Mouse (Mus musculus) stomach, embryonic 14.5 days (tissue): Measurements from ENCODE around the gene Efna5. TPM values are rescaled to one million over a fixed set of nuclear protein-coding genes. Genes with fewer than 3 reads are reported as not detected.

Source experiments
- ATAC-seq: fragments of 200-750 bp; cut with Nextera tagmentation; 2 replicates; pipeline ENCODE4 v1.8.0; 2017; ENCODE audit warnings: low read depth, moderate TSS enrichment; ENCODE audit not compliant: insufficient number of reproducible peaks, insufficient read depth, low FRiP score
- H3K27ac ChIP-seq: fragments of 300-500 bp; sonication (generic); 2 replicates; pipeline ENCODE4 v1.5.1; 2014; ENCODE audit warnings: mild to moderate bottlenecking, low read length, moderate library complexity, mixed read lengths
- H3K27me3 ChIP-seq: fragments of 300-500 bp; sonication (generic); 2 replicates; pipeline ENCODE4 v1.6.1; 2014; ENCODE audit warnings: low read length, control low read depth, mixed read lengths; ENCODE audit not compliant: control insufficient read depth, insufficient read depth
- H3K36me3 ChIP-seq: fragments of 300-500 bp; sonication (generic); 2 replicates; pipeline ENCODE4 v1.6.1; 2014; ENCODE audit warnings: mild to moderate bottlenecking, control low read depth, low read length, moderate library complexity, mixed read lengths; ENCODE audit not compliant: control insufficient read depth, insufficient read depth
- H3K4me1 ChIP-seq: fragments of 300-500 bp; sonication (generic); 2 replicates; pipeline ENCODE4 v1.6.1; 2014; ENCODE audit warnings: low read length, control low read depth, mixed read lengths; ENCODE audit not compliant: control insufficient read depth, insufficient read depth
- H3K4me2 ChIP-seq: fragments of 300-500 bp; sonication (generic); replicated peaks from 2 replicates; pipeline ENCODE4 v1.6.1; 2014; ENCODE audit warnings: low read depth, low read length, control low read depth
- H3K4me3 ChIP-seq: fragments of 300-500 bp; sonication (generic); 2 replicates; pipeline ENCODE4 v1.5.1; 2014; ENCODE audit warnings: low read depth, low read length, control low read depth
- H3K9ac ChIP-seq: fragments of 300-500 bp; sonication (generic); replicated peaks from 2 replicates; pipeline ENCODE4 v1.6.1; 2014; ENCODE audit warnings: low read depth, mild to moderate bottlenecking, control low read depth, low read length, moderate library complexity, mixed read lengths
- H3K9me3 ChIP-seq: fragments of 300-500 bp; sonication (generic); 2 replicates; pipeline ENCODE4 v1.6.1; 2016; ENCODE audit warnings: low read depth, low read length, control low read depth; ENCODE audit not compliant: control insufficient read depth
- WGBS: fragments of 180-500 bp; shearing (Covaris S2); extraction: QIAGEN DNeasy Blood & Tissue Kit; methylation state at CpG from one replicate; pipeline ENCODE4 v1.1.7; 2014; 5-methylcytosine and 5-hydroxymethylcytosine counted together
- polyA plus RNA-seq: library from polyadenylated mRNA; unstranded; fragments of >200 nt; fragmentation: Nextera tagmentation; extraction: Ambion mirVana; gene quantifications from 2 replicates; pipeline ENCODE4 v1.2.1, GENCODE M21; 2014

Efna5 gene
- polyA plus RNA-seq, 1 experiment from 2014 or later: 58.6 TPM

DNA sequence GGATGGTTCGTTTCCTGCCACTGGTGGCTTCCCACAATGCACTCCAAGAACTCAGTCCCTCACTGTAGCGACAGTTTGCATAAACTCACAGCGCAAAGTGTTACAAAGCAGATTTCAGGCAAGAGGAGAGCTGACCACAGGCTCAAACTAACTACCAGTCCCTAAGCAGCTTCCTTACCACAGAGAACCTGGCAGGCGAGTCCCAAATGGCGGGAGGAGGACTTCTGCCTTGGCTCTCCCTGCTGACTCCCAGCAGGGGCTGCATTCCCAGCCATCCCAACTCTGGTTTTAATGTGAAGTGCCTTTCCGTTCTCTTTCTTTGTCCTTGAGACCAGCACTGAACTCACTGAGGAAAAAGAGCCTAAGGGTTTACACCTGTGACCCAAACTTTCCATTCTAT, 195.9 kb downstream of the Efna5 start:
- Histone ChIP-seq H3K9ac (no peak overlapping the region), H3K27me3 (no peaks in the 10 kb centered on the region), H3K4me2 (no peak overlapping the region), H3K36me3 (no peaks in the 10 kb centered on the region), H3K4me3 (no peak overlapping the region), H3K9me3 (no peaks in the 10 kb centered on the region), H3K27ac (no peak overlapping the region), H3K4me1 (no peaks in the 10 kb centered on the region)
- 80% methylated on average over 6 of the region's 6 CpGs for WGBS
- ATAC-seq: no peak

DNA sequence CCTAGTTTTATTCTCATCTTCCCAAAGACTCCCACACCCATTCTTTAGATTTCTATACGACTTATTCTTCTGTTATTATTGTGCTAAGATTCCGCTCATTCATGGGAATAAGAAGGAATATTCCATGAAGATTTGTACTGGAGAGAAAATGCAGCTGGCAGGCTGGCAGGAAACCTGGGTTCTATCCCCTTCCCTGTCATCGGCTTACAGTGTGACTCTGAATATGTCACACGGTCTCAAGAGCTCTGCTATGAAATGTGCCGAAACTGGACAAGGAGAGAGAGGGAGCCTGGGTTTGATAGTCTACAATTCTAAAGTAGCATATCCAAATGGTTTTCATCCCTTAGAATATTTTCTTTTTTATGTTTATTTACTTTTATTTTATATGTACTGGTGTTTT, 198.0 kb downstream of the Efna5 start:
- H3K27ac ChIP-seq: no peak overlapping the region
- no peaks in the 10 kb centered on the region for H3K9me3 ChIP-seq
- no peak overlapping the region for H3K4me2 ChIP-seq
- no peaks in the 10 kb centered on the region for H3K27me3 ChIP-seq
- H3K9ac ChIP-seq: no peak overlapping the region
- H3K4me3 ChIP-seq: no peak overlapping the region
- no peaks in the 10 kb centered on the region for H3K36me3 ChIP-seq
- no peak for ATAC-seq
- 78% methylated on average over 5 of the region's 5 CpGs for WGBS
- H3K4me1 ChIP-seq: no peaks in the 10 kb centered on the region

DNA sequence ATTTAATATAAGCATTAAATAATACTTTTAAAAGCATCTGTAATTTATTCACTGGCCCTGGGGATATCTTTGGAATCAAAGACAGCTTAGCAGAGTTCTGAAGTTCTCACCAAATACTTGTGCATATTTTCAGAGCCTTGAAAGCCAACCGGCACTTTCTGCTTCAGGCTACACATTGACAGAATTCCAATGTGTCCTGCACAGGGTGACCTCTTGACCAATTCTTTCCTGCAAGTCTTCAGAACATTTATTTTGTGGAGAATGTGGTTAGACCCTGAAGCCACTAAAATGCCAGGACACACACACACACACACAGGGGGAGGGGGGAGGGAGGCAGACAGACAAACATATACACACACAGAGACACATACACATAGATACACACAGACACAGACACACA, 199.4 kb downstream of the Efna5 start:
- no peak overlapping the region for H3K4me2 ChIP-seq
- H3K36me3 ChIP-seq: no peaks in the 10 kb centered on the region

DNA sequence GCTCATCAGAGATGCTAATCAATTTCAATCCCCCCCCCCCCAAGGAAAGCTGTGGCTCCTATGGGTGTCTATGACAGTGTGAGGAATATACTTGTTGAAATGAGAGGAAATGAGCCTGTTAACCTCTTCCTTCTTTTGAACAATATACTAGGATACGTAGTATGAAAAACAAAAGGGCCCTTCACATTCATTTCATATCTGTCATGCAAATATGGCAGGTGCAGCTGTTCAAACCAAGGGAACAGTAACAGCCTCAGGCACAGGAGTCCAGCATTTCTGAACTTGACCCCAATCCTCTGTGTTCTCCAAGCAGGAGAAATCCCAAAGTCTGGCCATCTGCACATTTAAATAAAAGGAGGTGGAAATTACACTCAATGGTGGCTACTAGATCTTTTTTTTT, 200.4 kb downstream of the Efna5 start:
- no peak overlapping the region for H3K27ac ChIP-seq
- peaks cover 17% of the 10 kb centered on the region; the same call in 1 of the 2 replicates for H3K4me1 ChIP-seq
- no peak overlapping the region for H3K4me3 ChIP-seq
- H3K36me3 ChIP-seq: no peaks in the 10 kb centered on the region
- WGBS: 63% methylated on average over 1 of the region's 1 CpGs
- H3K4me2 ChIP-seq: no peak overlapping the region
- no peak overlapping the region for H3K9ac ChIP-seq
- H3K27me3 ChIP-seq: no peaks in the 10 kb centered on the region
- H3K9me3 ChIP-seq: no peaks in the 10 kb centered on the region
- no peak for ATAC-seq

More for the DNA sequence above, 199.4 kb downstream of the Efna5 start:
- Histone ChIP-seq H3K9ac (no peak overlapping the region), H3K27ac (no peak overlapping the region), H3K27me3 (no peaks in the 10 kb centered on the region), H3K4me1 (peaks cover 7% of the 10 kb centered on the region; the same call in 1 of the 2 replicates), H3K4me3 (no peak overlapping the region), H3K9me3 (no peaks in the 10 kb centered on the region)
- WGBS: 70% methylated on average over 1 of the region's 1 CpGs
- ATAC-seq: no peak

DNA sequence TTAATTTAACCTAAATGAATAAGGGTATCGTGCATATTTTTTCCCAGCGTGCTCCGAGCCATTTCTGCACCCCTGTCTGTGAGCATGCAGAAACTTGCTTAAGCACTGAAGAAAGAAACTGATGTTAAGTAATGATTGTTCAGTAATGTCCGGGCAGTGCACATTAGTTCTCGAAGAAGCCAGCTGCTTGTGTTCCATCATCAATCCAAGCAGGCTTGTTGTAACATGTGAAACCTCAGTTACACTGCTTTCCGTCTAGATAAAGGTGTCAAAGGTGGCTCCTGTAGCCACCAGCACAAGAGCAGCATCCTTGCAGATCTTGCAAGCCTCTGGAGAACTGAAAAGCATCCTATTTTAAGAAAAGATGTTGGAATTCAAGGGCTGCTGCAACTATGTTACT, 204.3 kb downstream of the Efna5 start:
- no peak overlapping the region for H3K9ac ChIP-seq
- H3K4me1 ChIP-seq: peaks cover 21% of the 10 kb centered on the region
- H3K36me3 ChIP-seq: no peaks in the 10 kb centered on the region
- H3K27me3 ChIP-seq: no peaks in the 10 kb centered on the region
- no peak overlapping the region for H3K4me2 ChIP-seq
- no peak overlapping the region for H3K4me3 ChIP-seq
- H3K27ac ChIP-seq: no peak overlapping the region
- ATAC-seq: no peak
- no peaks in the 10 kb centered on the region for H3K9me3 ChIP-seq
- 33% methylated on average over 6 of the region's 6 CpGs for WGBS

DNA sequence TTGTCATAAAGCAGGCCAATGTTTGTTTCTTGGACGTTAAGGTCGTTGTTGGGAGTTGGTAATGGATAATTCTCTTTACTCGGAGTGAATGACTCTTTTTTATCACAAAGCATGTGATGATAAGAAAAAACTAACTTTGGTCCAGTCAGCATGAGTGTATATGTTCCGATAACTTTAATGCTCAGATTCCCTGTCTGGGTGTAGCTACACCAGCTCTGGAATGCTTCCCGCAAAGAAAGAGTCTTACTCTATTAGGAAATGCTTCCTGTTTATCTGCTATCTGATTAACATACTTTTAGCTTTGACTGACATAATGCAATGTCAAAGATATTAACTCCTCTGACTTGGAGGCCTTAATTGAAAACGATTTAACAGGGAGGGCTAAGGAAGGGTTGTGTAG, 204.7 kb downstream of the Efna5 start:
- Histone ChIP-seq H3K4me2 (no peak overlapping the region), H3K4me1 (peaks cover 21% of the 10 kb centered on the region), H3K9ac (no peak overlapping the region), H3K4me3 (no peak overlapping the region), H3K27me3 (no peaks in the 10 kb centered on the region), H3K36me3 (no peaks in the 10 kb centered on the region), H3K27ac (no peak overlapping the region), H3K9me3 (no peaks in the 10 kb centered on the region)
- ATAC-seq: no peak
- WGBS: 23% methylated on average over 6 of the region's 6 CpGs

DNA sequence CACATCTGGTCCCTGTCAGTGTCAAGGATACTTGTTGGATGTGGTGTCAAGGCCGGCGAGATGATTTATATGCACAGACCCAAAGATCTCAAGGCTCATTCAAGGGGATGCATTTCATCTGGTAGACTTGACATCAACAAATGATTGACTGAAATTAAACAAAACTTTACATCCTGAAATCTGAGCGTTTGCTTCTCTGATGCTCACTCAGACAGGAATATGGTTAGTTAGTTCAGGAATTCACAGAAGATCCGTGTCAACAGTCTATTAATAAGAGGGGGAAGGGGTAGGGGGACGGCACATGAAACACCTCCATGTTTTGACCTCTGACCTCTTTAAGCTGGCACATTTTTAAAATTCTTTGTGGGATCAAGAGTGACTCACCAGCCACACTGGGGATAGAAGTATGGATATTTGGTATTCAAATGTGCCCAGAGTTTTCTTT, 205.3 kb downstream of the Efna5 start:
- Histone ChIP-seq H3K27ac (no peak overlapping the region), H3K4me1 (peaks cover 21% of the 10 kb centered on the region), H3K27me3 (no peaks in the 10 kb centered on the region), H3K36me3 (no peaks in the 10 kb centered on the region), H3K9me3 (no peaks in the 10 kb centered on the region), H3K9ac (no peak overlapping the region), H3K4me2 (no peak overlapping the region), H3K4me3 (no peak overlapping the region)
- 28% methylated on average over 5 of the region's 5 CpGs for WGBS
- ATAC-seq: no peak

DNA sequence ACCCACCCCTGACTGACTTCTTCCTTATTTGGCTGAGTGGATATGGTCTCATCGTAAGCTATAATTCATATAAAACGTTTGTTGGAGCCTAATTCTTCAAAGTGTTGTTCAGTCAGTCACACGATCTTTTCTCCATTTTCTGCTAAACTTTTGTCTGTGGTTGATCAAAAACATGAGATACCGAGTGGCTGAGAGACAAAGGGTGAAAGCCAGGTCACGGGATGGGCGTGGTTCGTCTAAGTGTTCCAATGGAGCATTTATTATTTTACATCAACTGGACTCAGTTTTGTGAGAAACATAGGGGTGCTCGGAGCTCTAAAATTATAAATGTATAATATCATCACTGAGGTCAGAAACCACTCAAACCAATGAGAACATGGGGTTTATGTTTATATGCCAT, 209.0 kb downstream of the Efna5 start:
- Histone ChIP-seq H3K4me2 (no peak overlapping the region), H3K36me3 (no peaks in the 10 kb centered on the region), H3K9ac (no peak overlapping the region), H3K27me3 (no peaks in the 10 kb centered on the region), H3K4me1 (peaks cover 17% of the 10 kb centered on the region), H3K4me3 (no peak overlapping the region), H3K27ac (no peak overlapping the region), H3K9me3 (no peaks in the 10 kb centered on the region)
- ATAC-seq: no peak
- WGBS: 51% methylated on average over 8 of the region's 8 CpGs

DNA sequence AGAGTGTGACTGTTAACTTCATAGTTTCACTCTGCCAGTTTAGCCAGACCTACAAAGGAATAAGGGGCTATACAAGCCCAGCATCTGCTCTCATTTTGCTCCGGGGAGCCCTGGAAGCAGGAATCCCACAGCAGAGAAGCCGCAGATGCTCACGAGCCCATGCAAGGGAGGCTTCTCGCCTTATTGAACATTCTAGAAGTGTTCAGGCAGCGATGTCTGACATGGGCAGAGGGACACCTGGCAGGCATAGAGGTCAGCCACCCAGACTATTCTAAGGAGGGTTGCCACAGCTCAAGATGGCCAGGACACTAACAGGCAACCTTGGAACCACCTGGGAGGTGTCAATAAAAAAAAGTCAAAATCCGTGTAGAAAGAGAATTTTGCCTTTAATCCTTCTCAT, 214.4 kb downstream of the Efna5 start:
- ATAC-seq: no peak
- no peak overlapping the region for H3K9ac ChIP-seq
- WGBS: 86% methylated on average over 6 of the region's 6 CpGs
- H3K27ac ChIP-seq: no peak overlapping the region
- no peaks in the 10 kb centered on the region for H3K27me3 ChIP-seq
- 0 out of 2 replicates have a peak, but pooled peaks cover 3% of the 10 kb centered on the region for H3K4me1 ChIP-seq
- H3K4me3 ChIP-seq: no peak overlapping the region
- H3K9me3 ChIP-seq: no peaks in the 10 kb centered on the region
- no peak overlapping the region for H3K4me2 ChIP-seq
- H3K36me3 ChIP-seq: no peaks in the 10 kb centered on the region
